Mouse (Mus musculus): ENCODE data around the gene Pnmt. TPM values are rescaled to one million over a fixed set of nuclear protein-coding genes. Genes with fewer than 3 reads are reported as not detected.
"Not testable (repeated sequence)": the region's sequence is repeated elsewhere in the genome, so short reads cannot be mapped to it uniquely, and the experiment has no call there.

Gene Pnmt
- polyA plus RNA-seq, 1 experiment from 2014 or later: 0.22 TPM

- Histone ChIP-seq H3K4me2 (no peak overlapping the region), H3K4me3 (replicated peaks) (no peak overlapping the region), H3K27me3 (replicated peaks) (no peaks in the 10 kb centered on the region), H3K36me3 (peaks cover 37% of the 10 kb centered on the region; the same call in 1 of the 2 replicates), H3K4me1 (0 out of 2 replicates have a peak, but pooled peaks cover 6% of the 10 kb centered on the region), H3K27ac (no peak overlapping the region), H3K9me3 (no peaks in the 10 kb centered on the region), H3K9ac (no peak overlapping the region)
- no peak for ATAC-seq (ENCODE audit: insufficient read depth, low FRiP score, low read depth)
- WGBS: 81% methylated on average over 8 of the region's 8 CpGs
Observed at GRCm38 (mm10) chr11:98374266-98374665, 12.0 kb upstream of the Pnmt start.

GRCm38 (mm10) chr11:98376756-98377155 is 9.5 kb upstream of the Pnmt start:
- WGBS: 73% methylated on average over 5 of the region's 5 CpGs
- H3K9ac ChIP-seq: no peak overlapping the region
- no peak overlapping the region for H3K4me3 ChIP-seq (replicated peaks)
- no peak overlapping the region for H3K27ac ChIP-seq
- H3K4me2 ChIP-seq: no peak overlapping the region
- peaks cover 43% of the 10 kb centered on the region; the same call in 1 of the 2 replicates for H3K36me3 ChIP-seq
- no peaks in the 10 kb centered on the region for H3K27me3 ChIP-seq (replicated peaks)
- H3K9me3 ChIP-seq: no peaks in the 10 kb centered on the region
- ATAC-seq (ENCODE audit: insufficient read depth, low FRiP score, low read depth): no peak
- H3K4me1 ChIP-seq: 0 out of 2 replicates have a peak, but pooled peaks cover 6% of the 10 kb centered on the region

- WGBS: 85% methylated on average over 11 of the region's 11 CpGs
- no peak overlapping the region for H3K4me3 ChIP-seq (replicated peaks)
- H3K9ac ChIP-seq: no peak overlapping the region
- no peaks in the 10 kb centered on the region for H3K4me1 ChIP-seq
- H3K9me3 ChIP-seq: no peaks in the 10 kb centered on the region
- H3K4me2 ChIP-seq: no peak overlapping the region
- peaks cover 43% of the 10 kb centered on the region; the same call in 1 of the 2 replicates for H3K36me3 ChIP-seq
- ATAC-seq (ENCODE audit: insufficient read depth, low FRiP score, low read depth): no peak
- H3K27ac ChIP-seq: no peak overlapping the region
- no peaks in the 10 kb centered on the region for H3K27me3 ChIP-seq (replicated peaks)
Observed at GRCm38 (mm10) chr11:98377787-98378186, 8.5 kb upstream of the Pnmt start.

- ATAC-seq (ENCODE audit: insufficient read depth, low FRiP score, low read depth): no peak
- no peak overlapping the region for H3K9ac ChIP-seq
- H3K4me1 ChIP-seq: no peaks in the 10 kb centered on the region
- no peak overlapping the region for H3K4me3 ChIP-seq (replicated peaks)
- no peak overlapping the region for H3K27ac ChIP-seq
- 84% methylated on average over 7 of the region's 7 CpGs for WGBS
- H3K27me3 ChIP-seq (replicated peaks): 0 out of 2 replicates have a peak, but pooled peaks cover 3% of the 10 kb centered on the region
- H3K36me3 ChIP-seq: peaks cover 38% of the 10 kb centered on the region; the same call in 1 of the 2 replicates
- no peak overlapping the region for H3K4me2 ChIP-seq
- no peaks in the 10 kb centered on the region for H3K9me3 ChIP-seq
Observed at GRCm38 (mm10) chr11:98379379-98379778, 6.9 kb upstream of the Pnmt start.

- no peak overlapping the region for H3K4me3 ChIP-seq (replicated peaks)
- H3K4me1 ChIP-seq: no peaks in the 10 kb centered on the region
- ATAC-seq (ENCODE audit: insufficient read depth, low FRiP score, low read depth): no peak
- peaks cover 30% of the 10 kb centered on the region; the same call in 1 of the 2 replicates for H3K36me3 ChIP-seq
- no peak overlapping the region for H3K27ac ChIP-seq
- WGBS: 86% methylated on average over 6 of the region's 6 CpGs
- H3K9ac ChIP-seq: no peak overlapping the region
- H3K9me3 ChIP-seq: no peaks in the 10 kb centered on the region
- peaks cover 10% of the 10 kb centered on the region; the same call in 1 of the 2 replicates for H3K27me3 ChIP-seq (replicated peaks)
- H3K4me2 ChIP-seq: no peak overlapping the region
Observed at GRCm38 (mm10) chr11:98380106-98380505, 6.1 kb upstream of the Pnmt start.

GRCm38 (mm10) chr11:98381651-98382050 is 4.6 kb upstream of the Pnmt start:
- peaks cover 19% of the 10 kb centered on the region; the same call in 1 of the 2 replicates for H3K36me3 ChIP-seq
- H3K27me3 ChIP-seq (replicated peaks): peaks cover 23% of the 10 kb centered on the region
- WGBS: 88% methylated on average over 2 of the region's 2 CpGs
- H3K4me1 ChIP-seq: no peaks in the 10 kb centered on the region
- no peak for ATAC-seq (ENCODE audit: insufficient read depth, low FRiP score, low read depth)
- no peak overlapping the region for H3K4me2 ChIP-seq
- H3K4me3 ChIP-seq (replicated peaks): no peak overlapping the region
- no peak overlapping the region for H3K9ac ChIP-seq
- no peaks in the 10 kb centered on the region for H3K9me3 ChIP-seq
- no peak overlapping the region for H3K27ac ChIP-seq

- 26% methylated on average over 2 of the region's 2 CpGs for WGBS
- not testable (repeated sequence) for ATAC-seq (ENCODE audit: insufficient read depth, low FRiP score, low read depth)
Observed at GRCm38 (mm10) chr11:98382405-98382804, 3.8 kb upstream of the Pnmt start.

GRCm38 (mm10) chr11:98383261-98384030 is 2.8 kb upstream of the Pnmt start, which contains the start of gene Tcap:
Gene Tcap, plus strand, starts transcription at chr11:98383811.
- H3K36me3 ChIP-seq: peaks cover 8% of the 10 kb centered on the region; the same call in 1 of the 2 replicates
- no peak for ATAC-seq (ENCODE audit: insufficient read depth, low FRiP score, low read depth)
- no peaks in the 10 kb centered on the region for H3K4me1 ChIP-seq
- H3K27ac ChIP-seq: no peak within 1 kb of the TSS
- H3K9me3 ChIP-seq: no peaks in the 10 kb centered on the region
- no peak within 1 kb of the TSS for H3K4me3 ChIP-seq (replicated peaks)
- WGBS: 60% methylated on average over 14 of the region's 14 CpGs
- H3K9ac ChIP-seq: no peak within 1 kb of the TSS
- H3K4me2 ChIP-seq: no peak within 1 kb of the TSS
- H3K27me3 ChIP-seq (replicated peaks): peaks cover 39% of the 10 kb centered on the region

More at GRCm38 (mm10) chr11:98382405-98382804, 3.8 kb upstream of the Pnmt start:
- not testable (repeated sequence) for H3K9ac ChIP-seq; H3K27ac ChIP-seq; H3K4me3 ChIP-seq (replicated peaks); H3K4me2 ChIP-seq; H3K9me3 ChIP-seq; H3K4me1 ChIP-seq
- H3K36me3 ChIP-seq: peaks cover 12% of the 10 kb centered on the region; the same call in 1 of the 2 replicates
- H3K27me3 ChIP-seq (replicated peaks): peaks cover 29% of the 10 kb centered on the region

GRCm38 (mm10) chr11:98384216-98384615 is 2.0 kb upstream of the Pnmt start:
- ATAC-seq (ENCODE audit: insufficient read depth, low FRiP score, low read depth): no peak
- H3K27ac ChIP-seq: no peak overlapping the region
- no peak overlapping the region for H3K9ac ChIP-seq
- peaks cover 39% of the 10 kb centered on the region for H3K27me3 ChIP-seq (replicated peaks)
- no peaks in the 10 kb centered on the region for H3K9me3 ChIP-seq
- peaks cover 6% of the 10 kb centered on the region; the same call in 1 of the 2 replicates for H3K36me3 ChIP-seq
- WGBS: 74% methylated on average over 20 of the region's 20 CpGs
- no peak overlapping the region for H3K4me2 ChIP-seq
- 0 out of 2 replicates have a peak, but pooled peaks cover under 1% of the 10 kb centered on the region for H3K4me1 ChIP-seq
- H3K4me3 ChIP-seq (replicated peaks): no peak overlapping the region

GRCm38 (mm10) chr11:98384721-98385637 is 1.3 kb upstream of the Pnmt start:
- 0 out of 2 replicates have a peak, but pooled peaks cover 3% of the 10 kb centered on the region for H3K36me3 ChIP-seq
- ATAC-seq (ENCODE audit: insufficient read depth, low FRiP score, low read depth): no peak
- no peaks in the 10 kb centered on the region for H3K9me3 ChIP-seq
- H3K27ac ChIP-seq: no peak overlapping the region
- H3K4me3 ChIP-seq (replicated peaks): no peak overlapping the region
- H3K27me3 ChIP-seq (replicated peaks): peaks cover 39% of the 10 kb centered on the region
- WGBS: 71% methylated on average over 8 of the region's 8 CpGs
- no peak overlapping the region for H3K9ac ChIP-seq
- H3K4me2 ChIP-seq: no peak overlapping the region
- 0 out of 2 replicates have a peak, but pooled peaks cover 5% of the 10 kb centered on the region for H3K4me1 ChIP-seq

- Histone ChIP-seq H3K9ac (no peak overlapping the region), H3K36me3 (no peaks in the 10 kb centered on the region), H3K27me3 (replicated peaks) (peaks cover 39% of the 10 kb centered on the region), H3K4me3 (replicated peaks) (no peak overlapping the region), H3K4me1 (0 out of 2 replicates have a peak, but pooled peaks cover 5% of the 10 kb centered on the region), H3K4me2 (no peak overlapping the region), H3K9me3 (no peaks in the 10 kb centered on the region), H3K27ac (no peak overlapping the region)
- WGBS: 9% methylated on average over 24 of the region's 24 CpGs
- no peak for ATAC-seq (ENCODE audit: insufficient read depth, low FRiP score, low read depth)
Observed at GRCm38 (mm10) chr11:98386596-98386995, 346 bp downstream of the Pnmt start.
